Mouse (Mus musculus): ENCODE measurements around the gene Sgo2b. TPM values are rescaled to one million over a fixed set of nuclear protein-coding genes. Genes with fewer than 3 reads are reported as not detected.
"Not testable (repeated sequence)": the region's sequence is repeated elsewhere in the genome, so short reads cannot be mapped to it uniquely, and the experiment has no call there.

The Sgo2b gene
- polyA plus RNA-seq (2016; fragmentation: Nextera tagmentation; extraction: Ambion mirVana) = not detected in 2 replicates

DNA sequence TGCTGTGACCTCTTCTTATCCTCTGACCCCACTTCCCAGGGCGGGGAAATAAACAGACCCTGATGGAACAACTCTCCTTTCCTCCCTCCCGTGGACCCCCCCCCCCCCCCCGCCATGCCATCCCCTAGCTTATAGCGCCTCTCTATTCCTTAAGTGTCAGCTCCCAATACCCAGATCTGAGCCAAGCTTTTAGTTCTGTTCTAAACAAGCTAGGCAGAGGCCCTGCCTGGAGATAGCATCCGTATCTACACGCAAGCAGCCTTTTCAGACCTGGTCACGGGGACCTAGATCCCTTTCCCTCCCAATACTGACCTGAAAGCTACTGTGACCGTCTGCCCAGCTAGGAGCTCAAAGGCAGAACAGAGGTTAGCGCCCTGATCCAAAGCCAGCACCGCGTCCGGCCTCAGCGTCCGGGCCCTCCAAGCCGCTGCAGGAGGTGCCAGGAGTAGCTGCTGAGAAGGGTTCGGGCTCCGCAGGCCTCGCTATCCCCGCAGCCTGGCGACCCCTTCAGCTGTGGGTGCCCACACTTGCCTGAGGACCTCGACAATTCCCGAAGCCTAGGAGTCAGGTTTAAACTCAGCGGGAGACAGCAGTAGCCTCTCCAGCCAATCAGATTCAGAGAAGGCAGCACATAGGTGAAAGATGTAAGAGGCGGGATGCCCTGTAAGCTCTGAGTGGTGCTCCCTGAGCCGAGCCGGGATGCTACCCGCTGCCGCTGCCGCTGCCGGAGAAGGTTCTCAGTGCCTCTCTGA lies at the start of gene Sgo2b:
Gene Sgo2b (minus strand): TSS at position 623 of the 752 bp plus-strand sequence.
- WGBS = 4% methylated on average over 29 of the region's 30 CpGs
- peak; percentile 75 for DNase-seq (ENCODE audit: low spot score)
- Histone ChIP-seq H3K27me3 (ENCODE audit: insufficient read depth, poor library complexity, severe bottlenecking) (no peaks in the 10 kb centered on the region; the same call in 1 of the 2 replicates), H3K9me3 (no peaks in the 10 kb centered on the region), H3K27ac (no peak within 1 kb of the TSS), H3K4me1 (peaks cover 6% of the 10 kb centered on the region; the same call in 1 of the 2 replicates), H3K36me3 (no peaks in the 10 kb centered on the region), H3K4me3 (peak within 1 kb of the TSS; percentile 56)

- 52% methylated on average over 9 of the region's 9 CpGs for WGBS
- H3K4me1 ChIP-seq; H3K27ac ChIP-seq; H3K27me3 ChIP-seq (ENCODE audit: insufficient read depth, poor library complexity, severe bottlenecking); H3K4me3 ChIP-seq; H3K36me3 ChIP-seq; H3K9me3 ChIP-seq; DNase-seq (ENCODE audit: low spot score): not testable (repeated sequence)
These were observed 18.8 kb upstream of the Sgo2b start for GRCm38 (mm10) chr8:63970612-63971391.

DNA sequence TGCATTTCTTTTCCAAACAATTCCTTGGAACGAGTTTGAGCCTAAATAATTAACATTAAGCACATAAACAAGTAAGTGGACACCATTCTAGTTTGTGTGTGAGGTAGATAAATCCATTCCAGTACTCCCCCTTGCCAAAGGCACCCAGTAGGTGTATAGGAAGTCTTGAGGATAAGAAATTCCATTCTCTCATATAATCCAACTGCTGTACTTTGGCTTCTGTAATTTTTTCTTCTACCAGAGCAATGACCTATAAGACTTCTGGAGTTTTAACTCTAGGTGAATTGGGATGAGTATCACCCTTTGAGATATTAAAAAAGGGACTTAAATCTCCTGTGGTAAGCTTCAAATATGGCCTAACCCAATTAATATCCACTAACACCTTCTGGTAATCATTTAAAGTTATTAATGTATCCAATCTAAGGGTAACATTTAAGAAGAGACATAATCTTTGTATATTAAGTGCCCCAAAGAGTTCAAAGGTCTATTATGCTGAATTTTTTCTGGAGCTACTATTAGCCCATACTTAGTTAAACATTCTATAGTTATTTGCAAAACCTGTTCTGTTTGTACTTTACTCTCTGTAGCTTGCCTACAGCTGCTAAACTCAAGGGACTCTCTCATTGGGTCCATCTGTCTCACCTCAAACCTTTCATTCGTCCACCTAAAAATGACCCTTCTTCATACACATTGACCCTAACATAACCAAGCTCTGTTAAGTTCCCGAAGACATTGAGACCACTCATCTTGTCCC lies 9.2 kb upstream of the Sgo2b start:
- 73% methylated on average over 3 of the region's 3 CpGs for WGBS
- no peaks in the 10 kb centered on the region for H3K36me3 ChIP-seq
- no peak overlapping the region for H3K4me3 ChIP-seq
- no peaks in the 10 kb centered on the region for H3K9me3 ChIP-seq
- H3K27me3 ChIP-seq (ENCODE audit: insufficient read depth, poor library complexity, severe bottlenecking) = no peaks in the 10 kb centered on the region
- H3K4me1 ChIP-seq = no peaks in the 10 kb centered on the region
- no peak overlapping the region for H3K27ac ChIP-seq
- DNase-seq (ENCODE audit: low spot score) = no peak

DNA sequence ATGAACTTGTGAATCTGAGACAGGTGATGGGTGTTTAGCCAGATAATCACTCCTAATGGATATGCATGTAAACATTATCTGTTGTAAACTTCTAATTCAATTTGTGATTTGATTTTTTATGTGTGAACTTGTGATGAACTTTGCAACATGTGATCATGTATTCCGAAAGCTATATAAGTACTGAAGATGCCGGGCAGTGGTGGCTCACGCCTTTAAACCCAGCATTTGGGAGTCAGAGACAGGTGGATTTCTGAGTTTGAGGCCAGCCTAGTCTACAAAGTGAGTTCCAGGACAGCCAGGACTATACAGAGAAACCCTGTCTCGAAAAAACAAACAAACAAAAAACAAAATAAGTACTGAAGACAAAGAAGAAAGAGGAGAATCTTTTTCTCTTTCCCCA lies 1.8 kb upstream of the Sgo2b start:
- not testable (repeated sequence) for DNase-seq (ENCODE audit: low spot score); H3K36me3 ChIP-seq; H3K4me1 ChIP-seq; H3K27me3 ChIP-seq (ENCODE audit: insufficient read depth, poor library complexity, severe bottlenecking); H3K27ac ChIP-seq; H3K9me3 ChIP-seq; H3K4me3 ChIP-seq
- WGBS = 79% methylated on average over 4 of the region's 4 CpGs

DNA sequence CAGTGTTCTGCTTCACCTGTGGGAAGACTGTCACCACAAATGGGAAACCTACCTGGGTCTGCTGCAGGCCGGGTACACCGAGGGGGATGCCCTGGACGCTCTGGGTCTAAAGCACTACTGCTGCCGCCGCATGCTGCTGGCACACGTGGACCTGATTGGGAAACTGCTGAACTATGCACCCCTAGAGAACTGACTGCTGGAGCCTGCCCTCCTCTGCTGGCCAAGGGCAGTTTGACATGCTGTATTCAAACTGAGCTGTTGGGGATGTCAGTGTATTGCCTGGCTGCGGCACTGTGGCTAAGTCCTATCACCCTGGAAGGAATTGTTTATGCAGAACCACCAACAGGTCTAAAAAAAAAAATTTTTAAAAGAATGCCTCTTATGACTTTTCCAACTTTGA lies 18.9 kb downstream of the Sgo2b start:
- no peak for DNase-seq (ENCODE audit: low spot score)
- H3K27ac ChIP-seq = no peak overlapping the region
- H3K36me3 ChIP-seq = no peaks in the 10 kb centered on the region
- no peaks in the 10 kb centered on the region for H3K4me1 ChIP-seq
- H3K4me3 ChIP-seq = no peak overlapping the region
- 74% methylated on average over 7 of the region's 7 CpGs for WGBS
- no peaks in the 10 kb centered on the region for H3K9me3 ChIP-seq
- no peaks in the 10 kb centered on the region for H3K27me3 ChIP-seq (ENCODE audit: insufficient read depth, poor library complexity, severe bottlenecking)

GRCm38 (mm10) chr8:63929301-63930097 lies 22.5 kb downstream of the Sgo2b start:
- Histone ChIP-seq H3K4me1 (no peaks in the 10 kb centered on the region), H3K27me3 (ENCODE audit: insufficient read depth, poor library complexity, severe bottlenecking) (no peaks in the 10 kb centered on the region), H3K27ac (no peak overlapping the region), H3K36me3 (no peaks in the 10 kb centered on the region), H3K4me3 (no peak overlapping the region), H3K9me3 (no peaks in the 10 kb centered on the region)
- no peak for DNase-seq (ENCODE audit: low spot score)
- WGBS = 75% methylated on average over 3 of the region's 3 CpGs

DNA sequence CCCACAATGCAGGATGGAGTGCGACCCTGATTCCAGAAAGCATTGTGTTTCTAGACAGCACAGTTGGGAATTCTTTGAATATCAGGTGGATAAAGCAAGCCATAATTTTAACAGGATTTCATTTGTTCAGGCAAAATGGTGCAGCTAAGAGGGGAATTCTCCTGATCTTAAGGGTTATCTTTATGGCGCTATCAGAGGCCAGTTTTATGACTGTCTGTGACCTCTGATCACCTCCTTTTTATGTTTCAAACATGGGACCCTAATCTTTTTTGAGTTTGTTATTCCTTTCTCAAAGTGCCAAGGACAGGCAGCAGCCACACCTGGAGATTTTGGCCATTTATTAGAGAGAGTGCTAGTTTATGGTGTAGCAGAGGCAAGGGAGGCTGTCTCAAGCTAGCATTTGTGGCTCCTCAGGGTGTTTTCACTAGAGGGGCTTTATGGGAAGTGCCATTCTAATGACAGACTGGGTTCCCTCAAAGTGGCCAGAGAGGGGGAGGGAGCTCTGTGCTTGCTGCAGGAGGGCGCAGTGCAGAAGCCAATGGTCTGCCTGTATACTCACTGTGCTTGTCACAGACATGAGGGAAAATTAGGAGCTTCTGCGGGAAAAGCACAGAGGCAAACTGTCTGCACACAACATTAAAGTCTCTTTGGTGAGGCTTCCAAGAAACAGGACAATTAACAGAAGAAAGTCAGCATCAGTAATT lies 30.6 kb downstream of the Sgo2b start:
- H3K4me3 ChIP-seq = no peak overlapping the region
- H3K36me3 ChIP-seq = no peaks in the 10 kb centered on the region
- no peak overlapping the region for H3K27ac ChIP-seq
- 70% methylated on average over 4 of the region's 4 CpGs for WGBS
- no peaks in the 10 kb centered on the region for H3K27me3 ChIP-seq (ENCODE audit: insufficient read depth, poor library complexity, severe bottlenecking)
- no peaks in the 10 kb centered on the region for H3K4me1 ChIP-seq
- no peak for DNase-seq (ENCODE audit: low spot score)
- H3K9me3 ChIP-seq = no peaks in the 10 kb centered on the region

- no peaks in the 10 kb centered on the region for H3K36me3 ChIP-seq
- no peaks in the 10 kb centered on the region for H3K9me3 ChIP-seq
- H3K27me3 ChIP-seq (ENCODE audit: insufficient read depth, poor library complexity, severe bottlenecking) = no peaks in the 10 kb centered on the region
- H3K4me1 ChIP-seq = no peaks in the 10 kb centered on the region
- 73% methylated on average over 2 of the region's 2 CpGs for WGBS
- H3K27ac ChIP-seq = no peak overlapping the region
- H3K4me3 ChIP-seq = no peak overlapping the region
- no peak for DNase-seq (ENCODE audit: low spot score)
These were observed 57.0 kb downstream of the Sgo2b start for GRCm38 (mm10) chr8:63895096-63895495.

- WGBS = 74% methylated on average over 4 of the region's 4 CpGs
- Histone ChIP-seq H3K27ac (no peak overlapping the region), H3K4me3 (no peak overlapping the region)
These were observed 73.7 kb downstream of the Sgo2b start for GRCm38 (mm10) chr8:63878353-63878752.

GRCm38 (mm10) chr8:63877393-63877792 lies 74.7 kb downstream of the Sgo2b start:
- Histone ChIP-seq H3K27ac (no peak overlapping the region), H3K36me3 (no peaks in the 10 kb centered on the region), H3K4me3 (no peak overlapping the region), H3K4me1 (no peaks in the 10 kb centered on the region), H3K27me3 (ENCODE audit: insufficient read depth, poor library complexity, severe bottlenecking) (no peaks in the 10 kb centered on the region), H3K9me3 (no peaks in the 10 kb centered on the region)
- DNase-seq (ENCODE audit: low spot score) = no peak
- WGBS = 19% methylated on average over 6 of the region's 6 CpGs

More at GRCm38 (mm10) chr8:63878353-63878752, 73.7 kb downstream of the Sgo2b start:
- no peaks in the 10 kb centered on the region for H3K36me3 ChIP-seq
- no peaks in the 10 kb centered on the region for H3K27me3 ChIP-seq (ENCODE audit: insufficient read depth, poor library complexity, severe bottlenecking)
- no peak for DNase-seq (ENCODE audit: low spot score)
- H3K4me1 ChIP-seq = no peaks in the 10 kb centered on the region
- no peaks in the 10 kb centered on the region for H3K9me3 ChIP-seq

DNA sequence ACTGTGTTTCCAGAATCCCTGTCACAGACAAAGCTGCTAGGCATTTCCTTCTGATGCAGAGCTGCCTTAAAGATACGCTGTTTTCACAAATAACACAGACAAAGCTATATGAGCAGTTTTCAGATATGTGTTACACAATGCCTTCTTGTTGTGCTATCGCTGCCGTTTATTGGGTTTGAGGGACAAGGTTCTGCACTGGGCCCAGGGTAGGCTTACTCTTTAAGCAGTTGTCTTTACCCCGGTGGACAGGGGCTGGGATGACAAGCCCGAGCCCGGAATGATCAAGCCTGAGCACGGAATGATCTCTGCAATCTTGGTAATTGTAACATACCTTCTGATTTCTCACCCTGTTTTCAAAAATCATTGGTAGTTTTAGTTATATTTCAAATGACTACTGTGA lies 75.1 kb downstream of the Sgo2b start:
- 88% methylated on average over 7 of the region's 7 CpGs for WGBS
- H3K4me3 ChIP-seq = no peak overlapping the region
- DNase-seq (ENCODE audit: low spot score) = no peak
- H3K36me3 ChIP-seq = no peaks in the 10 kb centered on the region
- H3K9me3 ChIP-seq = no peaks in the 10 kb centered on the region
- H3K27me3 ChIP-seq (ENCODE audit: insufficient read depth, poor library complexity, severe bottlenecking) = no peaks in the 10 kb centered on the region
- H3K27ac ChIP-seq = no peak overlapping the region
- H3K4me1 ChIP-seq = no peaks in the 10 kb centered on the region
